Mouse (Mus musculus): ENCODE measurements around the gene Il1r2.

Il1r2 gene

DNA sequence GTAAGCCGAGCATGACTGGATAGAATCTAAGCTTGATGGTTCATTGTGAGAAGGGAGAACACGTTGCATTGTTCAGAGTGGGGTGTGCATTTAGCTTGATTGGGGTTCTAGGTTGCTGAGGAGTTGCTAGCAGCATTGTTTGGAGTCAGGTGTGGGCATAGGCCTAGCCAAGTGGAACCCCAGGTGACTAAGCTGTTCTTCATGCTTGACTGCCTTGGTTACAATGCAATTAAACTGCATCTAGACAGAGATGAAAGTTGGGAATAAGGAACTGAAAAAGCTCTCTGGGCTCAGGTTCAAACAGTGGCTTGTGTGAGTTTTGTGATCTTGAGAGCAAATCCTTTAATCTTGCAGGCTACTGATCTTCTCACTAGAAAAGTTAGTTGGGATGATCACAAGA lies 55.4 kb downstream of the Il1r2 start:
- in situ Hi-C loops (cut with MboI, MseI), result loop anchor here (5.0 to 25.0 kb wide), 2 partner anchors 233 to 423 kb away; no protein-coding TSS in a partner anchor

DNA sequence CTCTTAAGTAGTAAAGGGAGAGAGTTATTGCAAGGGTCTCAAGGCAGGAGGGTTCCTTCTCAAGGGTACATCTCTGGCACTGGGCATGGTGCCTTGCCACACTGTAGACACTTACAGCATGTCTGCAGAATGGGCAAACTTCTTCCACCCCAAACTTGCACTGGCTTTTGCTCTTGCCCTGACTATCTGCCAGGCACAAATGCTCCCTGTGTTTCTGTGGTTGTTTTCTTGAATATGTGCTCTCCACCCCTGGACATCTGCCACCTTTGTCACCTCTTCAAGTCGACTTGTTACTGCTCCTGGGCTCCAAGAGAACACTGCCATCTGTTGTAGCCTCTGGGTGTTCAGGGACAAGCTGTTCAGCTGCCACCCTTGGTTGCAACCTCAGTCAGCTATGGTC lies 57.8 kb downstream of the Il1r2 start:
- in situ Hi-C loops (cut with MboI, MseI), result loop anchor here (25.0 kb wide), 1 partner anchor 231 kb away; no protein-coding TSS in a partner anchor

DNA sequence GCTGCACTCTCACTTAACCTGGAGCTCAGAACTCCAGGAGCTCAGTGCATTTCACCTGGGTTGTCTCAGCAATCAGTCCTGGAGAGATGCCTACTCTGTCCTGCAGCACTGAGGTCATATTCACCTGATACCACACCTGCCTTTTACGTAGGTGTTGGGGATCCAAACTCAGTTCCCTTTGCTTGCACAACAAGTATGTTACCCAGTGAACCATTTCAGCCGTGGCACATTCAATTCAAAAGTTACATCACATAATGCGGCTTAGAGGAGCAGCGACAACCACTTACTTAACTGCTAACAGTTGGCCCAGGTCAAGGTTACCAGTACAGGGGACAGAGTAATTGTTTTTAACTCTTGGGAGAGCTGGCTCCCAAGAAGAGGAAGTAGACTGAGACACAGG lies 58.8 kb downstream of the Il1r2 start:
- in situ Hi-C loops (cut with MboI, MseI), result loop anchor here (25.0 kb wide), 1 partner anchor 230 kb away; no protein-coding TSS in a partner anchor

DNA sequence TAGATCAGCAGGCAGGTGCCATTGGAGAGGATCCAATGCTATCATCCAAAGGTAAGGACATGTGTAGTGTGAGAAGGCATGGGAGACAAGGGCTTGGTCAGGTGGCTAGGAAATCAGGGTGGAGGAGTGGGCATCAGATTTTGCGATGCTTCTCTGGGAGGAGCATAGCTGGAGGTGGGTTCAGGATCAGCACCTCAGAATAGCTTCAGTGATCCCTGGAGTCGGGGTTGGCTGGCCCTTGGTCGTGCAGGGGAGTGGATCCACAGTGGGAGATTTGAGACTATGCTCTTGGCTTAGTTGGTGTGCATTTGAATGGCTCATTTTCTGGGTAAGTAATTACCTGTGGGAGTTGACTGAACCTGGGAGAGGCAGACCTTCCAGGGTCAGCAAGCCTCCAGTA lies 59.7 kb downstream of the Il1r2 start:
- in situ Hi-C loops (cut with MboI, MseI), result loop anchor here (25.0 kb wide), 1 partner anchor 229 kb away; no protein-coding TSS in a partner anchor

DNA sequence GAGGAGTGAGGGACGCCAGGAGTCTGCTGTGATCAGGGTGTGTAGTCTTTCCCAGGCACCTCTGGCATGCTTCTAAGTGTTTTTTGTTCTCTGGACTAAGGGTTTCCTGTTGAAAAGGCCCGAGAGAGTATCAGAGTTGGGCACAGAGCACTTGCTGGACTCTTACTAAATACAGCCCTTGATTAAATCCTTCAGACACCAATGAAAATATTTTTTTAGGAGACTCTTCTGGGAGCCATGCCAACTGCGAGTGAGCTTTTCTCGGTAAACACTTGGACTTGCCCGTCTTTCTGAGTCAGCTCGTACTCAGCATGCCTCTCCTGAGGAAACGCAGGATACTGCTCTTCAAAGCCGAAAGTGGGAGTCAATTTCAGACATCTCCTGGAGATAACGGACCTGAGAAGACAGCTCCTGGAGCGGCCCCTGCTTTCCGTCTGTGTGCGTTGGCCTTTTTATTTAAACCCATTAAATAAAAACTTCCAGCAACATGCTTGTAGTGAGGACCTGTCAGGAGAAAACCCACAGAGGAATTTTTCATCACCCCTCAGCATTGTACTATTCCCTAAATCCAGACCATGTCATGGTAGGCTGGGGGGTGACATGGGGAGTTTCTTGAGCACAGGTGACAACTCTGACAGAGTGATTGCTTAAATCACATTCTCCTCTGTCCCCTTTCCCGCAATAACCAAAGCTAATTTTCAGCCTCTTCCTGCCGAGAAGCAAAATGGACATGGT lies 66.1 kb downstream of the Il1r2 start:
- in situ Hi-C loops (cut with MboI, MseI), result loop anchor here (25.0 kb wide), 1 partner anchor 222 kb away; no protein-coding TSS in a partner anchor

DNA sequence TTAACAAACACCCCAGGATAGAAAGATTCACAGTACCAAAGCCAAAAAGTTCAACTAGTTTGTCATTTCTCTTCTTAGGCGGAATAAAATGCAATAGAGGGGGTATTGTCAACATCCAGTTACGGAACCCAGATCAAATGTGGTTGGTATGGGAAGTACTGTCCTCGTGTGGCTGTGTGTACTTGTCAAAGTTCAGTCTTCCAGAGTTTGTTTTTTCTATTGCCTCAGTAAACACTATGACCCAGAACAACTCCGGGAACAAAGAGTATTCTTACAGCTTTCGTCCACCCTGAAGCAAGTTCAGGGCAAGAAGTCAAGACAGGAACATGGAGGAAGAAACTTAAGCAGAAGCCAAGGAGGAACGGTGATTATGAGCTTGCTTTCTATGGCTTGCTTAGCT lies 82.2 kb downstream of the Il1r2 start:
- in situ Hi-C loops (cut with MboI, MseI), result no loop called here

- in situ Hi-C loops (cut with MboI, MseI), result no loop called here
Observed at GRCm38 (mm10) chr1:40163329-40163917, 89.5 kb downstream of the Il1r2 start.

- in situ Hi-C loops (cut with MboI, MseI), result no loop called here
Observed at GRCm38 (mm10) chr1:40164331-40164730, 90.5 kb downstream of the Il1r2 start.

DNA sequence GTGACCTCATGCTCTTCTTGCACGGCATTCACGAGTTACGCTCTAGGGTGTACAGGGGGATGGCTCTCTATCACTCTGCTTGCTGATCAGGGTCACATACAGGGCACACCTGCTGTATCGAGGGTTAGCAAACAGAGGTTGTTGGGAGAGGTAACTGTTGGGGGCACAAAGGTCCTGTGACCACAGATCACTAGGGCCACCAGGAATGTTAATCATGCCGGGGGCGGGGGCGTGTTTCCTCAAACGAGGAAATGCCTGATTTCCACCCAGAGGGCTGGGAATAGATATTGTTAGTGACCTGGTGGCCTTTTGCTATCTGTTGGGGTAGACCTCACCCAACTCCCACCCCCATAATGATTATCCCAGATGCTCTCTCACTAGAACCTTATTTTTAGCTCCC lies 93.7 kb downstream of the Il1r2 start:
- in situ Hi-C loops (cut with MboI, MseI), result no loop called here

DNA sequence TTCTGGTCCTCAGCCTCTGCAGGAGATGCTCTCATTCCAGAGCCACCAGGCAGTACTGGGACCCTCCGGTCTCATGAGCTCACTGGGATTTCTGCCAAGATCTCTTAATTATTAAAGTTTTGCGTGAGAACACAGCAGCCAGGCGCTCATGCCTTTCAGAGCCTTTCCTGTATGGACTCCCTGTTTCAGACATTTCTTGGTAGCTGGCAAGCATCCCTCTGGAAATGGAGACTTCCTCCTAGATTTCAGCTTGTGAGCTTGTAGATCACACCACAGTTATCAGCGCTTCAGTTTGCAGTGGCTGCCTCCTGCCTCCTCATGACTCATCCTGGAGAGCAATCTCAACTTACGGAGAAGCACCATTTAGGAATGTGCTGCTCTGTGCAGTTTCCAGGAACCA lies 98.0 kb downstream of the Il1r2 start:
- in situ Hi-C loops (cut with MboI, MseI), result no loop called here

DNA sequence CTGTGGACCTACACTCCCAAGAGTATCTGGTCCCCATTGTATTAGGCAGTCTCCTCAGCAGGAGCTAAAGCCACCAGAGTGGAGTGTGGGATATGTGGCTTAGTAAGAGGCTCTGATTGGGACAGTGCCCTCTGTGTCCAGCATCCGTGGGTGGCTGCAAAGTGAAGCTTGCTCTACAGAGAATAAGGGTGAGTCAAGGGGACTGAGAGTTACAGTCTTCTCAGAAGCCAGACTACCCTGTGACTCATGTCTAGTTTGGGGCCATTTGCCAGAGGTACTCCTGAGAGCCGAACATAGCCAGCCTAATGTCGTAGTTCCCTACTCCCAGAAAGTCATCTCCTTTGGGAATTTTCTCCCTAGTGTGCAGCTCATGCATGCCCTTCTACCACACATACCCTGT lies 100.3 kb downstream of the Il1r2 start:
- in situ Hi-C loops (cut with MboI, MseI), result no loop called here
